Mouse (Mus musculus) heart, adult 2 months (tissue): Measurements from ENCODE around the gene Abhd17b.

Source experiments
- CTCF ChIP-seq: fragments of 200-600 bp; IDR thresholded peaks from 2 replicates; pipeline ENCODE4 v1.8.1; 2022; ENCODE audit warnings: antibody characterized with exemption, mild to moderate bottlenecking, moderate library complexity
- POLR2A ChIP-seq: fragments of 200-500 bp; IDR thresholded peaks from 2 replicates; pipeline ENCODE4 v1.6.1; 2011; ENCODE audit warnings: mild to moderate bottlenecking, low read depth, low read length, control low read depth; ENCODE audit not compliant: insufficient read depth

- TF ChIP-seq POLR2A (no peak), CTCF (no peak)
Observed at GRCm38 (mm10) chr19:21660734-21661133, 7.7 kb downstream of the Abhd17b start.
